Mouse (Mus musculus): Measurements from ENCODE around the gene Fam166b.

Fam166b gene

DNA sequence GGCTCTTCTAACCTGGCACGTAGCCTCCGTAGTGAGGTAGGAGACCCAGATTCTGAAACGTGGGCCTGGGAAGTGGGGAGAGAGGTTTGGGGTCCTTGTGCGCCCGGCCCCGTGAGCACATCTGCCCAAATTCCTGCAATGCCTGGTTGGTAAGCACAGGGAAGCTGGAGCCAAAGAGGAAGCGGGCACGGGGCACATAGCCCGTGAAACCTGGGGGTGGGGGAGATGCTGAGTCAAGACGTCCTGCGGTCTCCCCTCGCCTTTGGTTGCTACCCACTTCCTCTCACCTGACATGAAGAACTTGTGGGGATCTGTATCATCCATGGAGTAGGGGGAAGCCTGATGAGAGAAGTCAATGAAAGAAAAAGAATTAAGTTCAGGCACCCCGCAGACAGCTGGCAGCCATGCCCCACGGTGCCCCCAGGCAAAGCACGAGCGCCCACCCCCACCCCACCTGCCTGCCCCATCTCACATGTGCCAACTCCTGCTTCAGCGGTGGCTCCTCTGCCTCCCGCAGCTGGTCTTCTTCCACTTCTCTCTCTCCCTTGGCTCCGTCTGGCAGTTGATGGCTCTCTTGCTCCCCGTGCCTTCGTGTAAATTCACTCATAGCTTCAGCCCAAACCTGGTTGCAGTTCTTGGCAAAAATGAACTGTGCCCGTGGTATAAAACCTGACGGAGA, 1.3 kb downstream of the Fam166b start:
- peak; percentile 10 for DNase-seq

DNA sequence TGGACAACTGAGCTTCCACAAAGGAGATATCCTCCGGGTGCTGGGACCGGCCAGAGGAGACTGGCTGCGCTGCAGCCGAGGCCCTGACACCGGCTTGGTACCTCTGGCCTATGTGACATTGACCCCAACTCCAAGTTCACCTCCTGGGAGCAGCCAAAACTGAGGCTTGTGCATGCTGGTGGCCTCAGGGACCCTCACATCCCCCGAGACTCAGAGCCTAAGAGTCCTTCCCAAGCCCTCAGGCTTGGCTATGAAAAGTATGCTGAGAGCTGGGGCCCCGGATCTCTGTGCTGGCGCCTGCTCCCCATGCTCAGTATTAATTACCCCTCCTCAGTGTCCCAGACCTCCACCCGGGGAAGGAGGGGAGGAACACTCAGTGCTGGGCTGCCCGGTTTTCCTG, 2.4 kb downstream of the Fam166b start:
- DNase-seq, result no peak

DNA sequence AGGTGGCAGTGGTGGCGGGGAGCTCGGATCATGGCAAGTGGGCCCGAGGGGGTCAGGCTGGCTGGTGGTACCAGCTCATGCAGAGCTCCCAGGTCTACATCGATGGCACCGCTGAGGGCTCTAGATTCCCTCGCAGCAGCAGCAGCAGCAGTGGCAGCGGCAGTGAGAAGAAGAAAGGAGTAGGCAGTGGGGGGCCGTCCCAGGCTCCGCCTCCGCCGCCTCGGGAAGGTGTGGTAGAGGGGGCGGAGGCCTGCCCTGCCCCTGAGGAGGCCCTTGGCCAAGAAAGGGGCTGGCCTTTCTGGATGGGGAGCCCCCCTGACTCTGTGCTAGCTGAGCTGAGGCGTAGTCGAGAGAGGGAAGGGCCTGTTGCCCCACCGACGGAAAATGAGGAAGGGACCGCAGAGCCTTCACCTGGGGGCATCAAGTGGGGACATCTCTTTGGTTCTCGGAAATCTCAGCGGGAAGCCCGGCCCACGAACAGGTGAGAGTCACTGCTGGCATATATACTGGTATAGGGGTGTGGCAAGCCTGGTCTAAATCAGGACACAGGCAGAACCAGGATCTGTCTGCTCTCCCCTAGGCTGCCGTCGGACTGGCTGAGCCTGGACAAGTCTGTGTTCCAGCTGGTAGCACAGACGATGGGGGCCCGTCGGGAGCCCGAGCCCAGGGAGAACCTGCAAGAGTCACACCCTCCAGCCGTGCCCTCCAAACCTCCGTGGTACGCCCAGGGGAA, 3.1 kb downstream of the Fam166b start:
- DNase-seq, result no peak

DNA sequence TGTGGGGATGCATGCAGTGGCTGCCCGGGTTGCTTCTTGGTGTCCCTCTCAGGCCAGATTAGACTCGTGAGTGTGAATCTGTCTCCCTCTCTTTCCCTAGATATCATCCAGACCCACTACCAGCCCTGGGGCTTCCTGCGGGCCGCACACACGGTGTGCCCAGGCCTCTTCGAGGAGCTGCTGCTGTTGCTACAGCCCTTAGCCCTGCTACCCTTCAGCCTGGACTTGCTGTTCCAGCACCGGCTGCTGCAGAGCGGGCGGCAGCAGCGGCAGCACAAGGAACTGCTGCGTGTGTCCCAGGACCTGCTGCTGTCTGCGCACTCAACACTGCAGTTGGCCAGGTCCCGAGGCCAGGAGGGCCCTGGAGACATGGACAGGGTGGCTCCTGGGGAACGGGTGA, 3.7 kb downstream of the Fam166b start:
- DNase-seq, result peak; percentile 46

DNA sequence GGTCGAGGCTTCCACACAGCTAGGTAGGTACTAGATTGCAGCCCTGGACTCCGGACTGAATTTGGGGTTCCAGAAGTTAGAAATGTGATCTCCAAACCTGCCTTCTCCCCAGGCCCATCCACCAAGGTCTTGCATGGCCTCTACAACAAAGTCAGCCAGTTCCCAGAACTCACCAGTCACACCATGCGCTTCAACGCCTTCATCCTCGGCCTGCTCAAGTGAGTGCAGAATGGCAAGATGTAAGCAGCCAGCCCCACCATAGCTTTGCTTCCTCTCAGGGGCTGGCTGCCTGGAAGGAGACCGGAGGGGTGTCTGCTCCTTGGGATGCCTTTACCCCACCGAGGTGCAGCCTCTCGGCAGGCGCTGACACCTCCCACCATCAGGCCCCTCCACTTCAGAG, 4.9 kb downstream of the Fam166b start:
- DNase-seq, result no peak

DNA sequence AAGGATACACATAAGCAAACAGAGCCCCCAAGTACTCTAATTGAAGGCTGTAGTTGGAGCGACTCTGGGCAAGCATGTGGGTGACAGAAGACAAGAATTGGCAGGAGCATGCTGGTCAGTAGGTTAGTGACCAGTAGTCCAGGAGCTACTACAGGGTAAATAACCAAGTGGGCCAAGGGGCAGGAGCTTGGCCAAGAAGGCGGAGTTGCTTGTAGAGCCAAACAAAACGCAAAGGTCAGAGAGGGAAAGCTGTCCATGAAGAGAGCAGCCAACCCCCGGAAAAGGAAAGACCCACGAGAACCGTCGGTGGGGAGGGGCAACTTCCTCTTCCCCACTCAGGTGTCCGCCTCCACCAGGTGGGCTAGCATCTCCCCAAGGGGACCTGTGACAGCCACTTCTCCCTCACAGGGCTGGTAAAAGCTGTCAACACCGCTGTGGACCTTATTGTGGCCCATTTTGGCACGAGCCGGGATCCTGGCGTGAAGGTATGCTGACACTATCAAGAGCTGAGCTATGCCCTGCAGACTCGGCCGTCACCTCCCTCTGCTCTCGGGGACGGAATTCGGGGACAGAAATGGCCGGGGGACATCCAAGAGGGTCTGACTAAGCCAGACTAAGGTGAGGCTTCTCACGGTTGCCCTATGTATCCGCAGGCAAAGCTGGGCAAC, 5.5 kb downstream of the Fam166b start:
- DNase-seq, result no peak

DNA sequence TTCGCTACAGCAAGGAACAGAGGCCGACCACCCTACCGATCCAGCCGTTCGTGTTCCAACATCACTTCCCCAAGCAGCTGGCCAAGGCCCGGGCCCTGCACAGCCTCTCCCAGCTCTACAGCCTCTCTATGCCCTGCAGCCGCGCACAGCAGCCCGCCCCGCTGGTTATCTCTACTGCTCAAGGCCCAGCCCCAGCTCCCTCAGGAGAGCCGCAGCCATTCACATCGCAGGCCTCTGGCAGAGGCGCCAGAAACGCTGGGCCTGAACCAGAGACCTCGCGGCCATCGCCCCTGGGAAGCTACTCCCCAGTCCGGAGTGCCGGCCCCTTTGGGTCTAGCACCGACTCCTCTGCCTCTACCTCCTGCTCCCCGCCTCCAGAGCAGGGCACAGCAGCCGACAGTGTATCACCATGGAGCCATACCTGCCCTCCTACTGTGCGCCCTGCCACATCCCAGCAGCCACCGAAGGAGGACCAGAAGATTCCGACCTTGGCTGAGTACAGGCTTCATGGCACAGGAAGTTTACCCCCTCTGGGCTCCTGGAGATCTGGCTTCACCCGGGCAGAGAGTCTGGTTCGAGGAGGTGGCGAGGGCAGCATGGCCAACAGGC, 7.2 kb downstream of the Fam166b start:
- no peak for DNase-seq

DNA sequence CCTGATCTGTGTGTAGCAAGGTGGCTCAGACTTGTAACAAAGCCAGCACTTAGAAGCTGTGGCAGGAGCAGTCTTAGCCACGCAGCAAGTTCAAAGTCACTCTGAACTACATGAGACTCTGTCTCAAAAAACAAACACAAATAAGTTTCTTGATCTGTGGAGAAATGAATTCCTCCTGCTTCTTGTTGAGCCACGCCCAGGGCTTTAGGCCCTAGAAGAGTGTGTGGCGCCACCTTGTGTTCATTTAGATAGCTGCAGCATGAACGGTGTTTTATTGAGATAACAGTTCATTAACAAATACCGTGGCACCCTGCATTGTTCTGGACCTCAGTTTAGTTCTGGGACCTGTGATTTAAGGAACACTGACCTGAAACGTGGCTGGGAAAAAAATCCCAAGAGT, 8.6 kb downstream of the Fam166b start:
- peak; percentile 92 for DNase-seq

DNA sequence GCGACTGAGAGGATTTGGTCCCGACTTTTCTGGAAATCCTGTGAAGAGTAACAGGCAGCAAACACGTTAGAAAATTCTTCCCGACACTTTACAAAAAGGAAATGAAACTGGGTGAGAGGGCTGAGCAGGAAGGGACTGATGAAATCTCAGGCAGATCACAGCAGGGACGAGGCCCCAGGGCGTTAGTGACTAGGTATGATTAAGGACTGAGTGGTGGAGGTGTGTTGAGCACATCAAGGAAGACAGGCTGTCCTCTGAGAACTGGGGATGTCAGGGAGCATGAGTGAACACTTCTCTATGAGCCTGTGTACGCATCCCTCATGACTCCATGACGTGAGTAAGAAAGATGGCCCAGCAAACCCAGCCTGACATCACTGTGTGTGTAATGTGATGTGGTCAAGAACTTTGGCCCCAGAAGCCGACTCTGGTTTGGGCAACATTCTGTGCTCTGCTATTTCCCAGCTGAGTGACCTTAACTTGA, 9.1 kb downstream of the Fam166b start:
- no peak for DNase-seq

DNA sequence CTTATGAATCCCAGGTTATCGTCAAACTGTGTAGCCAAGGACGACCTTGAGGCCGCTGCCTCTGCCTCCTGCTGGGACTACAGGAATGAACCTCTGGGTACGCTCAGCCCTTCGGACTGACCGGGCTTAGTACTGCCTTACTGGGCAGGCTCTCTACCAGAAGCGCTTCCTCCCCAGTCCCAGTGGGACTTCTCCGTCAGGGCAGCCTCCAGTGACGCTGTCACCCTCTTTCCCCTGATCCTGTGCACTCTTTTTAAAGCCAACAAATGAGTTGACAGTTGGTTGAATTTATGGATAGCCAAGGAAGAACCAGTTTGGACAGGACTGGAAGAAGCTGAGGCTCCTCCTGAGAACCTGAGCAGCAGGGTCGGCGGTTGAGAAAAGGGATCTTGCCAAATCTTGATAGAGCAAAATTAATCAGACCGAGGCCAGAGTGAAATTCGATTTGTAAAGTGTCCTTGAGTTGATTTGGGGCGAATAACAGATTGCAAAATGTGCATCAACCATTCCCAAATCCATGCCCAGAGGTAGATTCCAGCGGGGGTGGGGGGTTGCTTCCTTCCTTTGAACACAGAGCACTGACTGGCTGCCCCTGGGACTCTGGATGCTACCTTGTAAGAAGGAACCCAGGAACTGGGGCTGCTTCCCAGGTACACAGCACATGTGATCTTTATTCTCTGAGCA, 9.8 kb downstream of the Fam166b start:
- no peak for DNase-seq

DNA sequence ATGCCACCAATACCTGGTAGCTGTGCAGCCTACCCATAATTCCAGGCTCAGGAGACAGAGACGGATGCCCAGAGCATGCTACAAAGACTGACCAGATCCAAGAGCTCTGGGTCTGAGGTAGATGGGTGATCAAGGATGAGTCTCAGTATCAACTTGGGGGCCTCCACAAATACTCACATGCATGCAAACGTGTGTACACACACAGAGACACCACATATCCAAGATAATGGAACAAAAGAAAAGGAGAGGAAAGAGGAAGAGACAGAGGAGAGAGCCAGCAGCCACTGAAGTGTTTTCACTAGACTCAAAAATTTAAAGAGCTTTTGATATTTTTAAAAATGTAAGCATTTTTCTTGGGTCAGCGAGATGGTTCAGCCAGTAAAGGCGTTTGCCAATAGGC, 10.5 kb downstream of the Fam166b start:
- DNase-seq, result no peak

DNA sequence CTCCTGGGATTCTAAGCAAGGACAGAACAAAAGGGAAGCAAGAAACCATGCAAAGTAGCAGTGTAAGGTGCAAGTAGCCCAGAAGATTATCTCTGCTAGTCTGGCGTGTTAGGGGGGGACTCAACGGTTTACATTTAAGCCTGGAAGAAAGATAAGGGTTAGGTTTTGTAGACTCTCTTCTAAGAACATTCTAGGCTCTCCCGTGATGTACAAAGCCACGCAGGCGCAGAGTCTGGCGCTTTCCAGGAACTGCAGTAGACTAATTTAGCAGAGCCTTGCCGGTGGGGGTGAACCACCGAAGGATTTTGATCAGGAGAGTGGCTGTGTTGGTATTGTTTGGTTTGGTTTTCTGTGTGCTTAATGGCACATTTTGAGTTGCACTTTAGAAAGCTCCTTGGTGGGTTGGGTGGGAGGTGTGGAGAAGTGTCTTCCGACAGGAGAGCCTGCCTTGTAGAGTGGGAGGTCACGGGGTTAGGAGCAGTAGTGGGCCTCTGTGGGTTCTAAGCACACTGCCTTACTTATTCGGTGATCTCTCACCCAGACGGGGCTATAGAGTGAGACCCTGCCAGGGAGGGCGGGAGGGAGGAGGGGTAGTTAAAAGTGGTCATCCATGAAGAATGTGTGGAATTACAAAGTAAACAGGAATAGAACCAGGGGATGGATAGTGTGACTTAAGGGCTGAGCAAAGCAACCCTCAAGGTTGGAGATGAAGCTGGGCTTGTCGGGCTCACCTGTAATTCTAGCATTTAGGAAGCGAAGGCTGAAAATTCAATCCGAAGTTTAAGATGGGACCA, 11.5 kb downstream of the Fam166b start:
- DNase-seq, result no peak

DNA sequence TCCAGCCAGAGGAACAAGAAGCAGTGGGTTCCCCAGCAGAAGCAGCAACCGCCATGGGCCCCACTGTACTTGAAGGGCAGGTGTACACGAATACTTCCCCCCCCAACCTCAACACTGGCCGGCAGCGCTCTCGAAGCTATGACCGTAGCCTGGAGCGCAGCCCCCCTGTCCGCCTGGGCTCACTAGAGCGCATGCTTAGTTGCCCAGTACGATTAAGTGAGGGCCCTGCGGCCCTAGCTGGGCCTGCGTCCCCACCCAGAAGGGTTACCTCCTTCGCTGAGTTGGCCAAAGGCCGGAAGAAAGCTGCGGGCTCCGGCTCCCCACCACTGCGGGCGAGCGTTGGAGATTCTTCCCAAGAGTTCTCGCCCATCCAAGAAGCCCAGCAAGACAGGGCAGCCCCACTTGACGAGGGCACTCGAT, 12.9 kb downstream of the Fam166b start:
- DNase-seq, result no peak

DNA sequence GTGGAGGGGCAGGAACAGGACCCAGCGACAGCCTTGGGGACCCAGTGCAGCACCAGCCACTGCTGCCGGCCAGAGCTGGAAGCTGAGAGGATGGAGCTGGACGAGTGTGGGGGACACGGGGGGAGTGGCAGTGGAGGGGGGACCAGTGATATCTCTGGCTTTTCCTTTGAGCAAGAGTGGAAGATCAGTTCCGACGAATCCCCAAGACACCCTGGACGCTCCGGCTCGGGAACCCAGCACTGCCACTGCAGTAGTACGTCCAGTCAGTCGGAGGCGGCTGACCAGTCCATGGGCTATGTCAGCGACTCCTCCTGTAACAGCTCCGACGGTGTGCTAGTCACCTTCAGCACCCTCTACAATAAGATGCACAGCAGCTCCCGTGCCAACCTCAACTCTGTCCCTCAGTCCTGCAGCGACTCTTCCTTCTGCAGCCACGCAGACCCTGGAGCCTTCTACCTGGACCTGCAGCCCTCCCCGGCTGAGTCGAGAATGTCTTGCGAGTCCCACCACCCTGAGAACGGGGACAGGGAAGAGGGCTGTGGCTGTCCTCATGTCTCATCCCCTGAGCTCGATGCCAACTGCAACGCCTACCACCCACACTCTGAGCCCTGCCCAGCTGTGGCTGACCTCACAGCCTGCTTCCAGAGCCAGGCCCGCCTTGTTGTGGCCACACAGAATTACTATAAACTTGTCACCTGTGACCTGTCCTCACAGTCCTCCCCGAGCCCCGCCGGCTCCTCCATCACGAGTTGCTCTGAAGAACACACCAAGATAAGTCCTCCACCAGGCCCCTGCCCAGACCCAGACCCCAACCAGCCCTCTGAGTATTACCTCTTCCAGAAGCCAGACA, 13.5 kb downstream of the Fam166b start:
- DNase-seq, result no peak

DNA sequence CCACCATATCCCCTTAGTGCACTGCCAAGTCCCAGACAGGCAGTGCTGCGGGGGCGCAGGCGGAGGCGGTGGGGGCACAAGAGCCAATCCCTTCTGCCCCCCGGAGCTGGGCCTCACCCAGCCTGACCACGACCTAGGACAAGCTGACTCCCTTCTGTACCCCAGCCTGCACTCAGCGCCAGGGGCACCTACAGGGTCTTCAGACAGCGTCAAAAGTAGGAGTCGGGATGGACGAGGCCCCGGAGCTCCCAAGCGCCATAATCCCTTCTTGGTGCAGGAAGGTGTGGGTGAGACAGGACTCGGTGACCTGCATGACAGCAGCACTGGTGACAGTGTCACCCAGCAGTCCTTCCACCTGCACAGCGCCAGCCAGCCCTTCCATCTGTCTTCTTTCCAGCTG, 14.2 kb downstream of the Fam166b start:
- no peak for DNase-seq

DNA sequence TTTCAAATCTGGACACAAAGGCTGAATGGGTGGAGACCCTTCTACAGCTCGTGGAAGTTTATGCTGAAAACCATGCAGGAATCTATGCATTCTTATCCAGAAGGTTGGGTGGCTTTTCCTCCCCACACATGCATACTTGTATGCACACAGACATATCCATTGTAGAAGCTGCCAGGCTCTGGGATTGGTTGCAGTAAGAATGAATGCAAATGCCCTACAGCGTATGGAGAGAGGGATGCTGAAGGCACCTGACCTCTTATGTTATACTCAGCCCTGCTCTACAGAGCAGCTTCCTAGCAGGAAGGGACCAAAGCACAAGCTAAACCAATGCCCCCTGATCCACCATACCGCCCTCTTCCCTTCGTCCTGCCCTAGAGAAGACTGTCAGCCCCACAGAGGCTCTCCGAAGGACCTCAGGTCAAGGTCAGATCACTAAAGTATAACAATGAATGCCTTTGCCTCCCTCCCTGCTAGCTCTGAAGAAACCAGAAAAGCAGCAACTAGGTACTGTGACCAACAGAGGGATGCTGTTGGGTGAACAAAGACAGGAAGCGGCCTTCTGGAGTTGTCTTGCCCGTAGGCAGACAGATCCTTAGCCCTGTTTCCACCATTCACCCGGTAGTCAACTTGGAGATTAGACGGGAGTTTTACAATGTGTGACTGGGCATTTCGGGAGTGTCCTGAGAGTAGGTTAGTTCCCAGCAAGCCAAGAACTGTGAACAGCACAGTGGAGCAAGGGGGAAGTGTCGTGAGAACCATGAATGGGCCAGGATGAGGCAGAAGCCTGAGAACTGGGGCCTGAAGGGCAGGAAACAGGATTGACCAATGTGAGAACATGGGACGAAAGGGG, 21.6 kb downstream of the Fam166b start:
- no peak for DNase-seq

DNA sequence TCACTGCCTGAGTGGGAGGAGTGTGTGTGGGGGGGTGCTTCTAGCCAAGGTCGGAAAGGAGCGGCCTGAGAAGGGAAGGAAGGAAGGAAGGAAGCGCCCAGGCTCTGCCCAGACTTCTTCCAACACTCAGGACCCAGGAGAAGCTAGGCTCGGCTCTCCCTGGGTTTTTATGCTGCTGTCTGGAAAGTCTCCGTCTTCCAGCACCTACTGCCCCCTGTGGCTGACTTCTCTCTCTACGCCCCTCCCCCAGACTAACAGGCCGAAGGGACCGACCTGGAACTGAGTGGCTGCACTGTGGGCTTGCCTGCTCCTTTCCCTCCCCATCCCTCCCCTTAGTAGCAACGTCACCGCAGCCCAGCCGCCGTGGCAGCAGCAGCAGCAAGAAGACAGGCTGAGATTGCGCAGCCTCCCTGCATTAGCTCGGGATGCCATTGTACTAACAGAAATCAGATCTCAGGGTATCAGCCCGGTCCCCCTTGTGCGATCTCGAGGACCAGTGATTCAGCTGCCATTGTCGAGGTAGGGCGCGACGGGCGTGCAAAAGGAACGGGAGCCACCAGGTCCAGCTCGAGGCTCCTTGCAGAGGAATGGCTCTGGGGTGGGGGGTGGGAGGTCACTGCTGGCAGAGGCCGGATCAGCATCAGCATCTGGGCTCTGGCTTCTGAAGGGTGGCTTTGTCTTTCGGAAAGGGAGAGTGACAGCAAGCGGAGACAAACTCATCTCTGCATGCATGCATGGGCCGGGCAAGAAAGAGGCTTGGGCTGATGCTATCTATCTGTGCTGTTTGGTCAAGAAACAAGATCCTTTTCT, 22.6 kb downstream of the Fam166b start:
- peak; percentile 93 for DNase-seq

DNA sequence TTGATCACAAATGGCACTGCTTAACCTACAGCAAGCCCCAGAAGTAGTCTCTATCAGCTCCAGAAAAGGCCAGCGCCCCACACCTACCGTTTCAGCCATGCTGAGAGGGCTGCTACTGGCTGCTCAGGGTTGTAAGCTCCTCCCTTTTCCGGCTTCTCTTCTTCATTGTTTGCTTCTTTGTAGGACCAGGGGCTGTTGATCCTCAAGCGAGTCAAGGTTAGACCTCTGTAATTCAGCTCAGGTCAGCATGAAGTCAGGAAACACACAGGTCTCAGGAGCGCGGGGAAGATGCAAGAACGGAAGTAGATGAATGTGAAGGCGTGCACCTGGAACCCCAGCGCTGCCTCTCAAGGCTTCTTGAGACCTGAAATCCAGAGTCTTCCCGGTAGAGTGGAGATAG, 24.2 kb downstream of the Fam166b start:
- no peak for DNase-seq

DNA sequence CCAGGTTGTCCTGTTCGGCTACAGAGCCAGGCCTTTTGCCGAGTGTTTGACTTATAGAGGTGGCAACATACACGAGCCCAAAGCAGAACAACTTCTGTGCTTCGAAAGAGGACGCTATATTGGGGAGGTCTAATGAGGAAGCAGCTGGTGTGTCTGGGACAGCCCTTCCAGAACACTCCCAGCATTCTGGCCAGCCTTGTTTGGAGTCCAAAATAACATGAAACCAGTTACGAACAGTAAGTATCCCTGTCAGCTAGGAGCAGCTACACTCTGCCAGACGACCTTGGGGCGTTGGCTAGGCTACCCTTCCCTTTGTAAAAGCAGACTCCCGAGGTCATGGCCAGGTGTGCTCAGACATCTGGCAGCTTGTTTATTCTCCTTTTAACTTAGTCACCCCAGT, 26.7 kb downstream of the Fam166b start:
- DNase-seq, result no peak
